Mouse (Mus musculus) heart, embryonic 16.5 days (tissue): ENCODE measurements around the gene Gm5460. TPM values are rescaled to one million over a fixed set of nuclear protein-coding genes. Genes with fewer than 3 reads are reported as not detected.

Source experiments
- ATAC-seq: fragments of 200-750 bp; cut with Nextera tagmentation; replicated peaks from 2 replicates; pipeline ENCODE4 v1.8.0; 2017; ENCODE audit warnings: moderate number of reproducible peaks; ENCODE audit not compliant: insufficient read depth, low FRiP score; ENCODE audit errors: extremely low read depth
- H3K27ac ChIP-seq: fragments of 300-500 bp; sonication (generic); 2 replicates; pipeline ENCODE4 v1.5.1; 2014; ENCODE audit warnings: mild to moderate bottlenecking, low read length, control low read depth, moderate library complexity
- H3K27me3 ChIP-seq: fragments of 300-500 bp; sonication (generic); 2 replicates; pipeline ENCODE4 v1.6.1; 2014; ENCODE audit warnings: low read length, mixed read lengths; ENCODE audit not compliant: control insufficient read depth, insufficient read depth
- H3K36me3 ChIP-seq: fragments of 300-500 bp; sonication (generic); 2 replicates; pipeline ENCODE4 v1.6.1; 2014; ENCODE audit not compliant: control insufficient read depth, insufficient read depth
- H3K4me1 ChIP-seq: fragments of 300-500 bp; sonication (generic); 2 replicates; pipeline ENCODE4 v1.6.1; 2014; ENCODE audit warnings: low read length, mixed read lengths; ENCODE audit not compliant: control insufficient read depth, insufficient read depth
- H3K4me2 ChIP-seq: fragments of 300-500 bp; sonication (generic); 2 replicates; pipeline ENCODE4 v1.6.1; 2014; ENCODE audit warnings: low read depth, mild to moderate bottlenecking, control low read depth, low read length
- H3K4me3 ChIP-seq: fragments of 300-500 bp; sonication (generic); 2 replicates; pipeline ENCODE4 v1.5.1; 2014; ENCODE audit warnings: mild to moderate bottlenecking, control low read depth, low read length
- H3K9ac ChIP-seq: fragments of 300-500 bp; sonication (generic); 2 replicates; pipeline ENCODE4 v1.6.1; 2014; ENCODE audit warnings: low read length, control low read depth
- H3K9me3 ChIP-seq: fragments of 300-500 bp; sonication (generic); replicated peaks from 2 replicates; pipeline ENCODE4 v1.6.1; 2016; ENCODE audit warnings: low read length; ENCODE audit not compliant: control insufficient read depth
- WGBS: fragments of 180-500 bp; shearing (Covaris S2); extraction: QIAGEN DNeasy Blood & Tissue Kit; methylation state at CpG from one replicate; pipeline ENCODE4 v1.1.7; 2014; 5-methylcytosine and 5-hydroxymethylcytosine counted together
- polyA plus RNA-seq: library from polyadenylated mRNA; unstranded; fragments of >200 nt; fragmentation: Nextera tagmentation; extraction: Ambion mirVana; gene quantifications from 2 replicates; pipeline ENCODE4 v1.2.1, GENCODE M21; 2015

Gm5460 gene
- polyA plus RNA-seq, 1 experiment from 2014 or later, result not detected

- no peaks in the 10 kb centered on the region for H3K4me1 ChIP-seq
- H3K27ac ChIP-seq, result no peak overlapping the region
- H3K27me3 ChIP-seq, result no peaks in the 10 kb centered on the region
- H3K36me3 ChIP-seq, result no peaks in the 10 kb centered on the region
- H3K9ac ChIP-seq, result no peak overlapping the region
- WGBS, result 50% methylated on average over 3 of the region's 3 CpGs
- H3K4me2 ChIP-seq, result no peak overlapping the region
- H3K4me3 ChIP-seq, result no peak overlapping the region
- ATAC-seq, result no peak
- no peaks in the 10 kb centered on the region for H3K9me3 ChIP-seq
Observed at GRCm38 (mm10) chr14:34043341-34043740, 26.8 kb downstream of the Gm5460 start.

- WGBS, result 66% methylated on average over 5 of the region's 5 CpGs
- Histone ChIP-seq H3K4me1 (no peaks in the 10 kb centered on the region), H3K4me2 (no peak overlapping the region), H3K27me3 (no peaks in the 10 kb centered on the region), H3K9me3 (no peaks in the 10 kb centered on the region), H3K27ac (no peak overlapping the region), H3K4me3 (no peak overlapping the region), H3K9ac (no peak overlapping the region), H3K36me3 (no peaks in the 10 kb centered on the region)
- no peak for ATAC-seq
Observed at GRCm38 (mm10) chr14:34050101-34050779, 33.7 kb downstream of the Gm5460 start.

GRCm38 (mm10) chr14:34052516-34052915 lies 36.0 kb downstream of the Gm5460 start, which contains the start of gene Antxrl:
TSS of gene Antxrl (plus strand) at chr14:34052707.
- no peak within 1 kb of the TSS for H3K27ac ChIP-seq
- H3K4me3 ChIP-seq, result no peak within 1 kb of the TSS
- no peaks in the 10 kb centered on the region for H3K36me3 ChIP-seq
- WGBS, result 83% methylated on average over 6 of the region's 6 CpGs
- no peak within 1 kb of the TSS for H3K9ac ChIP-seq
- H3K9me3 ChIP-seq, result no peaks in the 10 kb centered on the region
- ATAC-seq, result no peak
- H3K4me1 ChIP-seq, result no peaks in the 10 kb centered on the region
- H3K4me2 ChIP-seq, result no peak within 1 kb of the TSS
- no peaks in the 10 kb centered on the region for H3K27me3 ChIP-seq

GRCm38 (mm10) chr14:34071665-34072064 lies 55.1 kb downstream of the Gm5460 start:
- H3K9me3 ChIP-seq, result no peaks in the 10 kb centered on the region
- no peak overlapping the region for H3K4me3 ChIP-seq
- 65% methylated on average over 6 of the region's 6 CpGs for WGBS
- peaks cover 9% of the 10 kb centered on the region; the same call in 1 of the 2 replicates for H3K4me1 ChIP-seq
- no peak overlapping the region for H3K27ac ChIP-seq
- no peak overlapping the region for H3K9ac ChIP-seq
- no peak overlapping the region for H3K4me2 ChIP-seq
- no peaks in the 10 kb centered on the region for H3K27me3 ChIP-seq
- no peaks in the 10 kb centered on the region for H3K36me3 ChIP-seq
- no peak for ATAC-seq

- Histone ChIP-seq H3K9ac (no peak overlapping the region), H3K27me3 (no peaks in the 10 kb centered on the region; the same call in 1 of the 2 replicates)
- no peak for ATAC-seq
Observed at GRCm38 (mm10) chr14:34075346-34075745, 58.8 kb downstream of the Gm5460 start.

GRCm38 (mm10) chr14:34077222-34077621 lies 60.7 kb downstream of the Gm5460 start:
- ATAC-seq, result no peak
- Histone ChIP-seq H3K9me3 (no peaks in the 10 kb centered on the region), H3K4me2 (no peak overlapping the region), H3K4me1 (0 out of 2 replicates have a peak, but pooled peaks cover 3% of the 10 kb centered on the region), H3K27me3 (no peaks in the 10 kb centered on the region; the same call in 1 of the 2 replicates), H3K27ac (no peak overlapping the region), H3K9ac (no peak overlapping the region), H3K36me3 (no peaks in the 10 kb centered on the region), H3K4me3 (no peak overlapping the region)
- 79% methylated on average over 5 of the region's 5 CpGs for WGBS

More at GRCm38 (mm10) chr14:34075346-34075745, 58.8 kb downstream of the Gm5460 start:
- no peak overlapping the region for H3K27ac ChIP-seq
- no peaks in the 10 kb centered on the region for H3K9me3 ChIP-seq
- WGBS, result 24% methylated on average over 4 of the region's 4 CpGs
- no peaks in the 10 kb centered on the region for H3K36me3 ChIP-seq
- H3K4me1 ChIP-seq, result peaks cover 9% of the 10 kb centered on the region; the same call in 1 of the 2 replicates
- no peak overlapping the region for H3K4me3 ChIP-seq
- H3K4me2 ChIP-seq, result no peak overlapping the region

- no peak overlapping the region for H3K27ac ChIP-seq
Observed at GRCm38 (mm10) chr14:34078293-34078692, 61.7 kb downstream of the Gm5460 start.

DNA sequence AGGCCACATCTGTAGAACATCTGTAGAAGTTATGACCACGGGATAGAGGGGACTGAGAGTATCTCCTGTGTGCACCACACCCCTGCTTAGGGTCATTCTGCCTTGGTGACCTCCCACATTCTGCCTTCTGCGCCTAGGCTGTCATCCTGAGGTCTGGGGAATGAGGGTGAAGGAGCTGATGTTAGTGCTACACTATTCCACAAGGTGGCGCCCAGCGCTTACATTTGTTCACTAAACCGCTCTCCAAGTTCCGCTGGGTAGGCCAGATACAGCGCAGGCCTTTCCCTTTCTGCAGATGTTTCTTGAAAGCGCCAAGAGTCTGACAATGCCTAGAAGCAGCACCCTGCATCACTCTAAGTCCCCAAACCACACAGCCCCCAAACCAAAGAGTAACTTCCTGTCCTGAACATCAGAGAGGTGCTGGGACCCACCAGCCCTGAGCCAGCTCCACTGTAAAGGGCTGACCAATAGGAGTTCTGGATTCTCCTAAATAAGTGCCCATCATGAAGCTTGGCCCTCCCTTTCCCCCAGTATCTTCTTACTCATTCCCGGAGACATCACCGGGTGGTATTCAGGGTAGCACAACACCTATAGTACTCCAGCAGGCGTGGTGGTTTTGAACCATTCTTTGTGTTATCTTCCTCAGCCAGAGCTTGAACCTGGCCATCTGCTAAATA lies 63.9 kb downstream of the Gm5460 start:
- no peaks in the 10 kb centered on the region for H3K4me1 ChIP-seq
- 10% methylated on average over 11 of the region's 11 CpGs for WGBS

More at GRCm38 (mm10) chr14:34078293-34078692, 61.7 kb downstream of the Gm5460 start:
- Histone ChIP-seq H3K4me3 (no peak overlapping the region), H3K9me3 (no peaks in the 10 kb centered on the region), H3K4me2 (no peak overlapping the region), H3K9ac (no peak overlapping the region), H3K27me3 (no peaks in the 10 kb centered on the region; the same call in 1 of the 2 replicates), H3K4me1 (0 out of 2 replicates have a peak, but pooled peaks cover 3% of the 10 kb centered on the region), H3K36me3 (no peaks in the 10 kb centered on the region)
- WGBS, result 55% methylated on average over 4 of the region's 4 CpGs
- ATAC-seq, result no peak

GRCm38 (mm10) chr14:34085731-34086130 lies 69.2 kb downstream of the Gm5460 start, which contains the start of gene Anxa8:
TSS of gene Anxa8 (plus strand) at chr14:34085981.
- no peaks in the 10 kb centered on the region for H3K4me1 ChIP-seq
- H3K4me3 ChIP-seq, result no peak within 1 kb of the TSS
- no peak within 1 kb of the TSS for H3K4me2 ChIP-seq
- no peak within 1 kb of the TSS for H3K27ac ChIP-seq
- 62% methylated on average over 4 of the region's 4 CpGs for WGBS
- no peaks in the 10 kb centered on the region for H3K9me3 ChIP-seq
- no peaks in the 10 kb centered on the region for H3K27me3 ChIP-seq
- H3K9ac ChIP-seq, result no peak within 1 kb of the TSS
- no peaks in the 10 kb centered on the region for H3K36me3 ChIP-seq
- ATAC-seq, result peak; percentile 41

More for the DNA sequence above, 63.9 kb downstream of the Gm5460 start:
- Histone ChIP-seq H3K27ac (no peak overlapping the region), H3K4me2 (no peak overlapping the region), H3K27me3 (no peaks in the 10 kb centered on the region; the same call in 1 of the 2 replicates), H3K4me3 (no peak overlapping the region), H3K9me3 (no peaks in the 10 kb centered on the region), H3K9ac (no peak overlapping the region), H3K36me3 (no peaks in the 10 kb centered on the region)
- ATAC-seq, result peak; percentile 80; the same call in 1 of the 2 replicates
